Mouse (Mus musculus) gastrocnemius, postnatal 10 days (tissue): ENCODE data around the gene Atp6v0d1. TPM values are rescaled to one million over a fixed set of nuclear protein-coding genes. Genes with fewer than 3 reads are reported as not detected.

Experiments
- DNase-seq: peaks from one replicate; pipeline ENCODE4 v3.0.0; 2021; ENCODE audit warnings: mixed read lengths
- total RNA-seq, 2 experiments: library from RNA; stranded (reverse); gene quantifications; 2 replicates each; pipeline ENCODE4 v1.2.3; 2021

The Atp6v0d1 gene
- total RNA-seq, 2 experiments from 2014 or later = 49.3 to 54.2 TPM

GRCm38 (mm10) chr8:105537011-105537677 is 28.7 kb downstream of the Atp6v0d1 start:
- DNase-seq = peak; percentile 60

GRCm38 (mm10) chr8:105536546-105536945 is 29.3 kb downstream of the Atp6v0d1 start:
- DNase-seq = peak; percentile 58

GRCm38 (mm10) chr8:105533892-105534329 is 31.9 kb downstream of the Atp6v0d1 start:
- peak; percentile 84 for DNase-seq

- DNase-seq = no peak
Measured at GRCm38 (mm10) chr8:105533439-105533838, 32.4 kb downstream of the Atp6v0d1 start.

- peak; percentile 79 for DNase-seq
Measured at GRCm38 (mm10) chr8:105531774-105532173, 34.1 kb downstream of the Atp6v0d1 start.

- DNase-seq = no peak
Measured at GRCm38 (mm10) chr8:105529271-105529670, 36.6 kb downstream of the Atp6v0d1 start.

- DNase-seq = no peak
Measured at GRCm38 (mm10) chr8:105528206-105528605, 37.6 kb downstream of the Atp6v0d1 start.

GRCm38 (mm10) chr8:105527110-105527509 is 38.7 kb downstream of the Atp6v0d1 start:
- DNase-seq = peak; percentile 60

- DNase-seq = no peak
Measured at GRCm38 (mm10) chr8:105522890-105523289, 43.0 kb downstream of the Atp6v0d1 start.

- DNase-seq = no peak
Measured at GRCm38 (mm10) chr8:105521995-105522769, 43.7 kb downstream of the Atp6v0d1 start.

- DNase-seq = no peak
Measured at GRCm38 (mm10) chr8:105521061-105521460, 44.8 kb downstream of the Atp6v0d1 start.

GRCm38 (mm10) chr8:105520521-105520920 is 45.3 kb downstream of the Atp6v0d1 start:
- no peak for DNase-seq

- no peak for DNase-seq
Measured at GRCm38 (mm10) chr8:105519591-105519990, 46.3 kb downstream of the Atp6v0d1 start.

GRCm38 (mm10) chr8:105518436-105519313 is 47.2 kb downstream of the Atp6v0d1 start, which contains the start of gene Hsd11b2:
Hsd11b2 (plus strand) TSS chr8:105518755.
- peak; percentile 67 for DNase-seq

GRCm38 (mm10) chr8:105517346-105517745 is 48.5 kb downstream of the Atp6v0d1 start:
- no peak for DNase-seq

GRCm38 (mm10) chr8:105516018-105516645 is 49.7 kb downstream of the Atp6v0d1 start:
- DNase-seq = peak; percentile 76

- peak; percentile 52 for DNase-seq
Measured at GRCm38 (mm10) chr8:105514656-105515055, 51.2 kb downstream of the Atp6v0d1 start.

- DNase-seq = no peak
Measured at GRCm38 (mm10) chr8:105514194-105514593, 51.7 kb downstream of the Atp6v0d1 start.

- DNase-seq = no peak
Measured at GRCm38 (mm10) chr8:105509997-105510735, 55.7 kb downstream of the Atp6v0d1 start.

- DNase-seq = no peak
Measured at GRCm38 (mm10) chr8:105508758-105509157, 57.1 kb downstream of the Atp6v0d1 start.

- DNase-seq = no peak
Measured at GRCm38 (mm10) chr8:105506977-105507376, 58.9 kb downstream of the Atp6v0d1 start.
